Mouse (Mus musculus) embryo, embryonic 11.5 days (tissue): ENCODE measurements around the gene Tnfsf13.
"Not testable (repeated sequence)": the region's sequence is repeated elsewhere in the genome, so short reads cannot be mapped to it uniquely, and the experiment has no call there.

ENCODE experiments used
- DNase-seq: peaks from one replicate; pipeline ENCODE4 v3.0.0-alpha.2; 2012; ENCODE audit warnings: low read depth, low spot score

Tnfsf13 gene

DNA sequence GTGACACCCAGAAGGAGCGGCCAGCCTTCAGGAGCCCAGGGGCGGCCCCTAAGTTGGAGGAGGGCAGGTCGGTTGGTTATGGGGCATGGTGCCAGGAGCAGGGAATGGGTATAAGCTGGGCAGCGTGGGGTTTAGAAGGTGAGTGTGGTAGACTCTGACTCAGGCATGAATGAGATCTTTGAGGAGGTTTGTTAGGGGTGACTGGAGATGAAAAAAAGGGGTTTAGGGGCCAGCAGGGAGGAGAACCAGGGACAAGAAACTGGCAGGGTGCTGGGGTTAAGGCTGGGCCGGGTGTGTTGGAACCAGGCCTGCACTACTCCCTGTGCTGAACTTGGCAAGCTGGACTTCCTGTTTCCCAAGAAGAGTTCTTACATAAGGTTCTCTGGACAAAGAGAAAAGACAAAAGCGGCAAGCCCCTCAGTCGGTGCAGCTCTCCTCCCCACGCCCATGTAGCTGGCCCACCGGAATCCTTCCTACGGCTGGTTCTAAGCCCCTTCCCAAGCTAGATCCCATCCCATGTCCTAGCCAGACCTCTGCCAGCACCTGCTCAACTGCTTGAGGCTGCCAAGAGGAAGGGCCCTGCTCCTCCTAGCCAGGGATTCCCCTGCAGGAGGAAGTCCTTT is at the start of gene Tnfsf13:
Tnfsf13 (minus strand) TSS at position 259 of the 623 bp plus-strand sequence.
- DNase-seq: no peak

DNA sequence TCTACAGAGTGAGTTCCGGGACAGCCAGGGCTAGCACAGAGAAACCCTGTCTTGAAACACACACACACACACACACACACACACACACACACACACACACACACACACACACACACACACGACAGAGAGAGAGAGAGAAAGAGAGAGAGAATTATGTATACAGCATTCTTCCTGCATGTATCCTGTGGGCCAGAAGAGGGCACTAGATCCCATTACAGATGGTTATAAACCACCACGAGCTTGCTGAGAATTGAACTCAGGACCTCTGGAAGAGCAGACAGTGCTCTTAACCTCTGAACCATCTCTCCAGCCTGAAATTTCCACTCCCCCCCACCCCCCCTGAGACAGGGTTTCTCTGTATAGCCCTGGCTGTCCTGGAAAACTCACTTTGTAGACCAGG is 45.8 kb upstream of the Tnfsf13 start:
- not testable (repeated sequence) for DNase-seq

DNA sequence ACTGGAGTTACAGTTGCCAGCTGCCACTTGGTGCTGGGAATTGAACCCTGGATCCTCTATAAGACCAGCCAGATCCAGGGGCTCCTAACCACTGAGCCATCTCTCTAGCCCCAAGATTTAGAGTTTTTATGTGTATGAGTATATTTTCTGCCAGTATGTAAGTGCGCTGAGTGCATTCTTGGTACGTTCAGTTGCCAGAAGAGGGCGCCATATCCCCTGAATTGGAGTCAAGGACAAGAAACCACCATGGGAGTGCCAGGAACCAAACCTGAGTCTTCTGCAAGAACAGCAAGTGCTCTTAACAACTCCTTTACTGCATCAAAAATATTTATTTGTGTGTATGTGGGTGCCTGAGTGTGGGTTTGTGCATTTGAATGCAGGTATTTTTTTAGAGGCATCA is 43.5 kb upstream of the Tnfsf13 start:
- DNase-seq: no peak

DNA sequence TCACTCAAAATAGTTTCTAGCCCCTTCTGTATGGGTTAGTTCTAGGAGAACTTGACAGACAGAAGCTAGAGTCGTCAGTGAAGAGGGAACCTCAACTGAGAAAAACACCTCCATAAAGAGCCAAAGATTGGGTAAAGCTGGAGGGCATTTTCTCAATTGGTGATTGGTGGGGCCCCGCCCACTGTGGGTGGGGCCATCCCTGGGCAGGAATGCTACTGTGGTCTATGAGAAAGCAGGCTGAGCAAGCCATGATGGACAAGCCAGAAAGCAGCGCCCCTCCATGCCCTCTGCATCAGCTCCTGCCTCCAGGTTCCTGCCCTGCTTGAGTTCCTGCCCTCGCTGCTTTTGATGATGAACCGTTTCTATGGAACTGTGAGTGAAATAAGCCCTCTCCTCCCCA is 40.4 kb upstream of the Tnfsf13 start:
- no peak for DNase-seq

DNA sequence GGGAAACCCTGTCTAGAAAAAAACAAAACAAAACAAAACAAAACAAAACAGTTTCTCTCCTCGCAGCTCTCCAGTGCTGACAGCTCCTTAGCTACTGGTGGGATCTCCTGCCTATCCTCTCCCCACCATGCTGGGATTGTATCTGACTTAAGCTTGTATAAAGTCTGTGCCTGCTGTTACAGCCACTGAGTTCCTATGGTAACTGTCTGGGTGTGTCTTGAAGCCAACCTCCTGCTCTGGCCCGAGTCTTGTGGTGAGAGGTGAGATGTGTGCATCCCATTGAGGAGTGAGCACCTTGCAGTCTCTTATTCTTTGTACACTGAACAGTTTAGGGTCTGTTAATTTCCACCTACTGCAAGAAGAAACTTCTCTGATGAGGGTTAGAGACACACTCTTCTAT is 37.5 kb upstream of the Tnfsf13 start:
- no peak for DNase-seq

DNA sequence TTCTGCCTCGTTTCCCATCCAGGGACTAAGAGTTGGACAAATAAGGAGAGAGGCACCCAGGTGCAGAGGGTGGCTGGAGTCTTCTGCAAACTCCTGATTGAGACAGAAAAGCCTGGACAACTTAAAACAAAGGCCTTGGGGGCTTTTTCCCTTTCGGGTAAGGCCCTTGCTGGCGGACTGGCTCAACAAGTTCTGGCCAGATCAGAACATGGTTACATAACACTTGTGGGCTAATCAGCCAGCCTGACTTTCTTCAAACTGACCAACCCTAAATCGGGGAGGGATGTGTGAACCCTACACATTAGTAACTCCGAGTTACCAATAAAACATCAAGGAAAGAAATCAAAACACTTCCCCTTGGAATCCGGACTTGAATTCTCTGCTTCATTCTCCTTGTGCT is 35.3 kb upstream of the Tnfsf13 start:
- no peak for DNase-seq

DNA sequence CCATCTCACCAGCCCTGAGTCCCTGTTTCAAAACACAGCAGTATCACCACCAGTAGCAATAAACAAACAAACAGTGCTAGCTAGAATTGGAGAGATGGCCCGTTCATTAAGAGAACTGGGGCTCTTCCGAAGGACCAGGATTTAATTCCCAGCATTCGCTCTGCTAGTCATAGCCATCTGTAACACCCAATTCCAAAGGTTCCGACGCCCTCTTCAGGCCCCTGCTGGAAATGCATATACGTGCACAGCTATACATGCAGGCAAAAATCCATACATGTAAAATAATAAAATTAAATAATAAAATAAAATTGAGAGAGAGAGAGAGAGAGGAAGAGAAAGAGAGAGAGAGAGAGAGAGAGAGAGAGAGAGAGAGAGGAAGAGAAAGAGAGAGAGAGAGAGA is 33.8 kb upstream of the Tnfsf13 start:
- DNase-seq: no peak

DNA sequence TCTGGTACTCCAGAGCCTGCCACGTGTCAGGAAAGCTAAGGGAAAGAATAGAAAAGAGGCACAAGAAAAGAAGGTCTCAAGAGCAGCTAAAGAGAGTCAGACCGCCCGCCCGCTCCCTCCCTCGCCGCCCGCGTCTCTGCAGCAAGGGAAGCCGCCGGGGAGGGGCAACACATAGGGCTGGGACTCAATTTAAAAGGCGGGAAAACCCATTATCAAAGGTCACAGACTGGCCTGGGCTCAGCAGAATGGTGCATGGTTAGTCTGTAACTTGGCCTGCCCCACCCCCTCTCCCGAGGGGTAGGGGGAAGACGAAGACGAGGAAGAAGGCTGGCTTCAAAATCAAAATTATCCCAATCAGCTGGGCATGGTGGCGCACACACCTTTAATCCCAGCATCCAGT is 33.1 kb upstream of the Tnfsf13 start:
- no peak for DNase-seq

DNA sequence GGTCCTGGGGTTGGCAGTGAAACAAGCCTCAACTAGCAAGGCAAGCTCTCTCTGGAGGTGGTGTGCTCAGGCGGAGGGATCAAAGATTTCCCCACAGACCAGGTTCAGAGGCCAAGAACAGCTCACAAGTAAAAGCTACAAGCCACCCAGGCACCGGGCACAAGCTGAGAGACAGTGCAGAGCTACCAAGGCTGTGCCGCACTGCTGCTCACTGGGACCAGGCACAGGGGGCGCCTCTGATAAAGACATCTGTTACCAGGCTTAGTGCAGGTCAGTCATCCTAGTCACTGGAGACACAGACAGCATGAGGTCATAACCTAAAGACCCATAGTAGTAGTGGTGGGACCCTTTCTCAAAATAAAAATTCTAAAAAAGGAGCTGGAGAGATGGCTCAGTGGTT is 31.4 kb upstream of the Tnfsf13 start:
- DNase-seq: no peak

DNA sequence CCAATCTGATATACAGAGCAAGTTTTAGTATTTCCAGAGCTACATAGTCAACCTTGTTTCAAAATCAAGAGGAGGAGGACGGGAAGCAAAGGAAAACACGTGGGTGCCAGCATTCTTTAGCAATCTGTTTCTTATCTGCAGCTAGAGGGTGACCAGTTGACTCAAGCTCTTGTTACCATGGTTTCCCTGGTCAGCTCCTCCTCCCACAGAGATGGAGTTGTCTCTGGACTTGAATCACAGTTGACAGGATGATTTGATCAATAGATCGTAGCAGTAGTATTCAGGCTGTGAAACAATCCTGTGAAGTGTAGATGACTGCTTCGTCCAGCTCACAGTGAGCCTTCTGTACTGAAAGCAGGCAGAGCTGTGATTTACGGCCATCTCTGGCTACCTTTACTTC is 30.3 kb upstream of the Tnfsf13 start:
- DNase-seq: no peak

DNA sequence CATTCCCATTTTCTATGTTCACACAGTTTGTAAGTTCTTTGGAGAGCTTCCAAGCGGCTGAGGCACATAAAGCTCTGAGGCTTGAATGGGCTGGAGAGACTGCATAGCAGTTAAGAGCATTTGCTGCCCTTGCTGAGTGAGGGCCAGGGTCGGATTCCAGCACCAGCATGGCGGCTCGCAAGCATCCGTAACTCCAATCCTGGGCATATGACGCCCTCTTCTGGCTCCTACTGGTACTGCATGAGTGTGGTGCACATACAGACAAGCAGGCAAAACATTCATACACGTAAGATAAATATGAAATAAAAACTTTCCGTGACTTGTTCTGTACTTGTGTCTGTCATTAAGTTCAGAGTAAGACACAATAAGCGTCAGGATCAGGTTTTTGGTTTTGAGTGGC is 29.9 kb upstream of the Tnfsf13 start:
- no peak for DNase-seq

DNA sequence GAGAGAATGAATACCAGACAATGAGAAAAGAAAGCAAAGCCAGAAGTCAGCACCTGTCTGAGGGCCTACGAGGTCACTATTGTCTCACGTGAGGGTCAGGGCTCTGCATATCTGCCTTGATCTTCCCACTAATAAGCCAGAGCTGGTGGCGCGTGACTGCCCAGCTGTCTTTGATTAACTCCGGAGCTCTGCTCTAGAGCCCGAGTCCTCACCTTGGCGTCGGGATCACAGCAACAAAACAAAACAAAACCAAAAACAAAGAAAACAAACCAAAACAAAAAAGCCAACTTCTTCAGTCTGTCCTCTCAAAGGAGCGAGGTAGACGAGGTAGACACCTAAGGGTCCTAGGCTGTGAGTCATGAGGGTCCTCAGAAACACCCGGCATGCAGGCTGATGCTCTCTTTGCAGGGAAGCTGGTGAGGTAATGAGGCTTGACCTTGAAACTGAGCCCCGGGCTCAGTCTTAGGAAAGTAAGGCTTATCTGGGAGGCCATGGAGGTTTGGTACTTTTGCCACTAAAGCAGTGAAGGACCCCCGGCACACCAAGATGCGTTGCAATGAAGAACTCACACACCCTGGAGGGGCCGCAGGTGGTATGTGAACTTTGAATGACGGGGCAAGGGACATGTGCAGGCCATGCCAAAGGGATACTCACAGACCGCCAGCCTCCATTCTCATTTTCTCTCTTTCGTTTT is 29.2 kb upstream of the Tnfsf13 start:
- no peak for DNase-seq

DNA sequence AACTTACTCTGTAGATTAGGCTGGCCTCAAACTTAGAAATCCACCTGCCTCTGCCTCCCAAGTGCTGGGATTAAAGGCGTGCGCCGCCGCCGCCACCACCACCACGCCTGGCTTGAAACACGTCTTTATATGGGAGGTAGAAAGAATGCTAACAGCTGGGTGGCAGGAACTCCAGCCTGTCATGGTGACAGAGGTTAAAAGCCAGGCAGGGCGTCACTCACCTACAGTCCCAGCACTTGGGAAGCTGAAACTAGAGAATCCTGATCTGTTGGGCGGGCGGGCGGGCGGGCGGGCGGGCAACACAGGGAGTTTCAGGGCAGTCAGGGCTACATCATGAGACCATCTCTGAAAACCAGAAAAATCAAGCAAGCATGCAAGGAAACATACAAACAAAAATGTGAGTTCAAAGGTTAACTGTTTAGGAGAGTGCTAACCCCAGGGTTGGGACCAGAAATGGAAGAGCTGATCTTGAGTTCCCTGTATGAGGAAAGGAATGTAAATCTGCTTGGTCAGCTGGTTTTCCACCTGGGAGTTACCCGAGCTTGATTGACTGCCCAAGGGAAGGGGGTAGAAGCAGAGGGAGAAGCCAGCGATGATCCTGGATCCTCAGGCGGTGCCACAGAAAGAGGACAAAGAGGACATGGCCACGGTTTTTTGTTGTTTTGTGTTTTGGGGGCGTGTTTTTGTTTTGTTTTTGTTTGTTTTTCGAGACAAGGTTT is 27.5 kb upstream of the Tnfsf13 start:
- DNase-seq: no peak

DNA sequence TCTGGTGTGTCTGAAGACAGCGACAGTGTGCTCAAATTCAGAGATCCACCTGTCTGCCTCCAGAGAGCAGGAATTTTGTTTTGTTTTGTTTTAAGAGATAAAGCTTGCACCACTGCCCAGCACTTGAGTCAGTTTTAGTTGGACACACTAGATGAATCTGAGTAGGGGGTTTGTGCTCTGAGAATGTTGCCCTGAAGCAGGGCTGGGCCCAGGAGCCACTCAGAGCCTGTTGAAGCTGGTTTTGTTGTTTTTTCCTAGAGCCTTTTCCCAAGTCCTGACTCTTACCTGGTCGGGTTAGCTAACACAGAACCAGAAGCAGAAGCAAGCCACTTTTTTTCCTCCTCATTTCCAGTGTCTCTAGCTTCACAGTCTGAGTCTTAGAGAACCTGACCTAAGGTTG is 25.5 kb upstream of the Tnfsf13 start:
- DNase-seq: no peak

DNA sequence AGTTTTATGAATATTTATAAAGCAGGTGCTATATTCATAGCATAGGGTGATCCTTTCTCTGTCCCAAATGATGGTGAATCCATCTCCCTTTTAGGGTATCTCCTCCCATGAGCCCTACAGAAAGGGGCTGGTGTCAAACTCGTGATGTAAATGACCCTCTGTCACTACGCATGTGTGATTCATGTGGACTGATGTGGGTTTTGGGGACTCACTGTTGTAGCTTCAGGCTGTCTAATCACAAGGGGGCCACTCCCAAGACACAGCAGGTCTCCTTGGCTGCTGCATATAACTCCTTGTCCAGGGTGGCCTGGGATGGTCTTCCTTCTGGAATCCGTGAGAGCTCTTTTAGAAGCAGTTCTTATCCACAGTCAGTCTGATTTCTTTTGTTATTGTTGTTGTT is 24.9 kb upstream of the Tnfsf13 start:
- no peak for DNase-seq

DNA sequence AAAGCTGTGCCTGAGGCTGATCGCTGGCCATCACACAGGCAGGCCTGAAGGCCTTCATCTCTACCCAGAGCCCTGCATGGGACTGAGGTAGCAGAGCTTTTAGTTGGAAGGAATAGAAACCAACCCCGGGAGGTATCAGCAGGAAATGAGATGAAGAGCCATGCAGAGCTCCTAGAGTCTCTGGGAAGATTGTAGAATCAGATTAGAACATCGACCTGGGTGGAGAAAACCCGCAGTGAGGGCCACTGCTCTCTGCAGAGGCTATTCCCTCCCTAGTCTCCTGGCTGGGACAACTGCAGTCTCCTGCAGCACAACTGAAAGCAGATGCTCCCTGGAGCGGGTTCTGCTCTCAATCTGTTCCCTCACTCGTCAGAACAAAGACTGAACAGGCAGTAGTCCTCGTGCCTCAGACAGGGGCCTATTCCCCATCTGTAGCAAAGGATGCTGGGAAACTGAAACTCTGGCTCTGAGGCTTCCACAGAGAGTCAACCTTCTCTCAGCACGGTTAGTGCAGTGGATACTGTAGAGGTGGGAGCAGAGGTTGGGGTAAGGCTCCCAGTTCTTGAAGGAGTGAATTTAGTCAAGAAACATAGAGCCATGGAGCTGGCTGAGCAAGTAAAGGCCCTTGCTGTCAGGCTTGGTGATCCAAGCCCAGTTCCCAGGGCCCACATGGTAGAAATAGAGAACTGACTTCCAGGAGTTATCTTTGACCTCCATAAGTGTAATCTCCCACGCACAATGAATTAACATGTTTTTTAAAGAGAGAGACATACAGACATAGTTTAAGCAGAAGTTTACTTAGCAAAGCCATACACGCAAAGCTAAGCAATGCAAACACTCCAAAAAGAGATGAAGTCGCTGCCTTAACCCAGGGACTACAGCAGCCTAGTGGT is 24.2 kb upstream of the Tnfsf13 start:
- no peak for DNase-seq

DNA sequence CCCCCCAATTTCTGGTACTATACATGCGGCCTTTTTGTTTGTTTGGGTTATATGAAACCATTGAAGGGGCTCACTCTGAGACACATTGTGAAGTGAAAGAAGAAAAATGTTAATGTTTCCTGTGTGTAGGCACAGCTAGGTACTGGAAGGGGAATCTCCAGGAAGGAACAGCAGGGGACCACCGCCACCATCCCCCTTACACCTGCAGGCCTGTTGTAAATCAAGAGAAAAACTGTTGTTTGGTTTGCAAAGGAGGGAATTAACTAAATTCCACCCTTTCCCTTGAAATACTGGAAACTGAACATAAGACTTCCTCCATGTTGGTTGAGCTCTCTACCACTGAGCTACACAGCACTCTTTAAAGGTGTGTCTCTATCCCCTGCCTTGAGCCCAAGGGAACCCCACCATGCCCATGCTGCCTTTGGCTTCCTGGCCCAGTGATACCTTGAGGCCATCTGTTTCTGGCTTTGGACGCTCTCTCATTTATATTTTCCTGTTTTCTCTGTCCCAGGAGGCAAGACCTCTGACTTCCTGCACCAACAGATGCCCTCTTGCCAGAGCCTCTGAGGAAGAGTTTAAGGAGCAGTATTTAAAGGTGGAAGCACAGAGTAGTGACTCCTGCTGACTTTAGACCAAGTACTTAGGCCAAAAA is 23.2 kb upstream of the Tnfsf13 start:
- DNase-seq: no peak

DNA sequence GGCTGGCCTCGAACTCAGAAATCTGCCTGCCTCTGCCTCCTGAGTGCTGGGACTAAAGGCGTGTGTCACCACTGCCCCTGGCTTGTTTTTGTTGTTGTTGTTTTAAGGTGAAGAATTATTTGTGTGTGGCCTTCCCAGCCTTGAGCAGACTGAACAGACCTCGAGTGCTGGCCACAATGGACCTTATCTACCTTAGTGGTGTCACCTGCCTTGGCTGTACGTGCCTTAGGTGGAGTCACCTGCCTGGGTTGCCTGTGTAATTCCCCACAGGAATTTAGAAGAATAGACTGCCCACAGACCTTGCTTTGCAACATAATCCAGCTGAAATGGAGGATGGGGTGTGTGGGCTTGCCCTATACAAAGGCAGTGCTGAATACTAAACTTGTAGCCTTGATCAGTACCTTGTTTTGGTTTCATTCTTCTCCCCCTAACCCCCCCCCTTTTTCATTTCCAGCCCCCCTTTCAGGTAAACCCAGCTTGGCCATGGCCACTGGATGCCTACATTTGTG is 22.3 kb upstream of the Tnfsf13 start:
- no peak for DNase-seq

DNA sequence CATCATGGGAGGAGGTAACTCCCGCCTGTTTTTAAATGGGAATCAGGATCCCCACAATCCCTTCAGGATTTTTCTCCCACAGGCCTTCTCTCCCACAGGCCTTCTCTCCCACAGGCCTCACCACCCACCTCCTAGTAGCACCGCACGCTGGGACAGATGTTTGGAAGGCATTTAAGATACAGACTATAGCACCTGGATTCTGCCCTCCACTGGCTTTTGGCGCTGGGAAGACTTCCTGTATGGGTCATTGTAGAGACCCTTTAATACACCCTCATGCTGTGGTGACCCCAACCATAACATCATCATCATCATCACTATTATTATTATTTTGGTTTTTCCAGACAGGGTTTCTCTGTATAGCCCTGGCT is 21.9 kb upstream of the Tnfsf13 start:
- DNase-seq: no peak

DNA sequence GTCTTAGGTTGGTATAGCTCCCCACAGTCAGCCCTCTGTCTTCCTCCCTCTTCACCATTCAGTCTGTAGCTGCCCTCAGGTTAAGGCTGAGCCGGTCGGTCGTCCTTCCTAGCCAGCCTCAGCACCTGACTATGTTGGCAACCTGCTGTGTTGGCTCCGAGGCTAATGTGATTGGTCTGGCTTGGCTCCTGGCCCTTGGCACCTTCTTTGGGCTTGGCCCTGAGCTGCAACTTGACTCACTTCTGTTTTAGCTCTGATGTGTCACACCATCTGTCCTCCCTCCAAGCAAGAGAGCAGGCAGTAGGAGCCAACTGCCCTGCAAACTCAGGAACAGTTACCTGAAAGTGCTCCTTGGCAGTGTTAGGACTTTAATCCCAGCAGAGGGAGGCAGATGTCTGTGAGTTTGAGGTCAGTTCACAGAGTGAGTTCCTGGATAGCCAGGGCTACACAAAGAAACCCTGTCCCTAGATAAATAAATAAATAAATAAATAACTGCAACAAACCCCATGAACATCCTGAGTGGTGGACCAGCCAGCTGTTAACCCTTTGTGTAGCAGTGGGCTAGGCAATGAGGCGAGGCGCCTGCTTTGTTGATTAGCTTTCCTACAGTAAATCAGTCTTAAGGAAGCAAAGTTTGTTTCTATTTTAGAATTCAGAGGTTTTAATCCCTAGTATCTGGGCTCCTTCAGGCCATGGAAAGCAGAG is 21.3 kb upstream of the Tnfsf13 start:
- DNase-seq: no peak

DNA sequence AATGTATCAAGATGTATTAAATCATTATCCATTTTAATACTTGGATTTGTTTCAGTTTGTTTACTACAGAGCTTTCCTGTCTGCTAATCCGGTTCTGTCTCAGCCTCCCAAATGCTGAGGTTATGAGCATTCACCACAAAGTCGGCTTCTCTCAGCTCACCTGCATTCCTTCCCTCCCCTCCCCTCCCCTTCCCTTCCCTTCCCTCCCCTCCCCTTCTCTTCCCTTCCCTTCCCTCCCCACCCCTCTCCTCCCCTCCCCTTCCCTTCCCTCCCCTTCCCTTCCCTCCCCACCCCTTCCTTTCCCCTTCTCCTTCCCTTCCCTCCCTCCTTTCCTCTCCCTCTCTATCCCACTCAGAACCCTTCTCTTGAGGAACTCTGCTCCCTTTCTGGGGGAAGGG is 19.0 kb upstream of the Tnfsf13 start:
- no peak for DNase-seq
